Mouse (Mus musculus) midbrain, postnatal 0 days (tissue): ENCODE measurements around the gene Acer2. TPM values are rescaled to one million over a fixed set of nuclear protein-coding genes. Genes with fewer than 3 reads are reported as not detected.
A peak's percentile ranks its signal among the peaks of the same experiment; 100 is the strongest.

Experiments
- ATAC-seq: fragments of 200-750 bp; cut with Nextera tagmentation; 2 replicates; pipeline ENCODE4 v1.8.0; 2017; ENCODE audit warnings: moderate number of reproducible peaks, mild to moderate bottlenecking, moderate TSS enrichment, moderate library complexity; ENCODE audit not compliant: low FRiP score
- DNase-seq: peaks from one replicate; pipeline ENCODE4 v3.0.0-alpha.2; 2015; ENCODE audit warnings: low spot score
- H3K27ac ChIP-seq: fragments of 300-500 bp; sonication (generic); 2 replicates; pipeline ENCODE4 v1.5.1; 2014; ENCODE audit warnings: low read depth, mild to moderate bottlenecking, low read length, mixed read lengths
- H3K27me3 ChIP-seq: fragments of 300-500 bp; sonication (generic); 2 replicates; pipeline ENCODE4 v1.6.1; 2014; ENCODE audit warnings: low read length, control low read depth, mixed read lengths; ENCODE audit not compliant: insufficient read depth
- H3K36me3 ChIP-seq: fragments of 300-500 bp; sonication (generic); 2 replicates; pipeline ENCODE4 v1.6.1; 2014; ENCODE audit warnings: low read length, control low read depth, mixed read lengths; ENCODE audit not compliant: insufficient read depth
- H3K4me1 ChIP-seq: fragments of 300-500 bp; sonication (generic); 2 replicates; pipeline ENCODE4 v1.6.1; 2014; ENCODE audit warnings: mild to moderate bottlenecking, control low read depth, antibody characterized with exemption, low read length, mixed read lengths; ENCODE audit not compliant: insufficient read depth
- H3K4me2 ChIP-seq: fragments of 300-500 bp; sonication (generic); 2 replicates; pipeline ENCODE4 v1.6.1; 2014; ENCODE audit warnings: low read depth, mild to moderate bottlenecking, low read length, mixed read lengths; ENCODE audit not compliant: poor library complexity, severe bottlenecking
- H3K4me3 ChIP-seq: fragments of 300-500 bp; sonication (generic); 2 replicates; pipeline ENCODE4 v1.5.1; 2014; ENCODE audit warnings: low read depth, mild to moderate bottlenecking, low read length, moderate library complexity
- H3K9ac ChIP-seq: fragments of 300-500 bp; sonication (generic); replicated peaks from 2 replicates; pipeline ENCODE4 v1.6.1; 2014; ENCODE audit warnings: mild to moderate bottlenecking, low read length, moderate library complexity, mixed read lengths; ENCODE audit not compliant: poor library complexity, severe bottlenecking
- H3K9me3 ChIP-seq: fragments of 300-500 bp; sonication (generic); 2 replicates; pipeline ENCODE4 v1.6.1; 2016; ENCODE audit warnings: low read length, control low read depth
- CTCF ChIP-seq: IDR thresholded peaks from 2 replicates; pipeline ENCODE4 v1.5.1; 2016; ENCODE audit warnings: antibody characterized with exemption, mild to moderate bottlenecking
- WGBS: fragments of 180-500 bp; shearing (Covaris S2); extraction: QIAGEN DNeasy Blood & Tissue Kit; methylation state at CpG from one replicate; pipeline ENCODE4 v1.1.7; 2014; 5-methylcytosine and 5-hydroxymethylcytosine counted together
- polyA plus RNA-seq: library from polyadenylated mRNA; unstranded; fragments of >200 nt; fragmentation: Nextera tagmentation; extraction: Ambion mirVana; gene quantifications from 2 replicates; pipeline ENCODE4 v1.2.1, GENCODE M21; 2015
- total RNA-seq: library from RNA; depleted of rRNA; stranded (reverse); fragments of >200 nt; gene quantifications from 2 replicates; pipeline ENCODE4 v1.2.3, GENCODE M21; 2014

Acer2 gene
- total and polyA plus RNA-seq, 2 experiments from 2014 or later, result 10.2 to 14.0 TPM

DNA sequence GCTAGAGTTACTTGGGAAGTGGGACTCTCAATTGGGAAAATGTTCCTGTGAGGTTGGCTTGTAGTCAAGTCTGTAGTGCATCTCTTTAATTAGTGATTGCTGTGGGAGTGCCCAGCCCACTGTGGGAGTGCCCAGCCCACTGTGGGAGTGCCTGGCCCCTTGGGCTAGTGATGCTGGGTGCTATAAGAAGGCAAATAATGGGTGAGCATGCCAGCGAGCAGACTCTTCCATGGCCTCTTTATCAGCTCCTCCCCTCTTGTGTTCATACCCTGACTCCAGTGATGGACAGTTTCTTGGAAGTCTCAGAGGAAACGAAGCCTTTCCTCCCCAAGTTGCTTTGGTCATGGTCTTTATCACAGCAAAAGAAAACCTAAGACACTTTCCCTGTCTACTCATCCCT, 8.2 kb downstream of the Acer2 start:
- H3K36me3 ChIP-seq, result no peaks in the 10 kb centered on the region
- H3K27ac ChIP-seq, result no peak overlapping the region
- no peak for DNase-seq
- ATAC-seq, result no peak
- H3K4me1 ChIP-seq, result no peaks in the 10 kb centered on the region
- TF ChIP-seq CTCF, result no peak
- WGBS, result 44% methylated on average over 2 of the region's 2 CpGs
- H3K27me3 ChIP-seq, result no peaks in the 10 kb centered on the region
- no peak overlapping the region for H3K9ac ChIP-seq
- no peaks in the 10 kb centered on the region for H3K9me3 ChIP-seq
- H3K4me3 ChIP-seq, result no peak overlapping the region
- no peak overlapping the region for H3K4me2 ChIP-seq

DNA sequence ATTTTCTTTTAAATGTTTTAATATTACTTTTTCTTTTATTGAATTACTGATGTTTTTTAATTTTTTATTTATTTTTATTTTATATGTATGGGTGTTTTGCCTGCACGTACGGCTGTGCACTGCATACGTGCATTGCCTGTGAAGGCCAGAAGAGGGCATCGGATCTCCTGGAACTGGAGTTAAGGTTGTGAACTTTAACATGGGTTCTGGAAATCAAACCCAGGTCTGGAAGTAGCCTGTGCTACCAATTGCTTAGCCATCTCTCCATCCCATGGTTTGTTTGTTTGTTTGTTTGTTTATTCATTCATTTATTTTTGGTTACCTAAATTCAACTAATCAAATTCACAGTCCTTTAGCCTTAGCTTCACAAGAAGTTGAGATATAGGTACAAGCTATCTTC, 10.7 kb downstream of the Acer2 start:
- Histone ChIP-seq H3K27me3 (no peaks in the 10 kb centered on the region), H3K27ac (no peak overlapping the region), H3K9ac (no peak overlapping the region), H3K9me3 (no peaks in the 10 kb centered on the region), H3K4me1 (no peaks in the 10 kb centered on the region), H3K36me3 (no peaks in the 10 kb centered on the region), H3K4me2 (no peak overlapping the region), H3K4me3 (no peak overlapping the region)
- WGBS, result 44% methylated on average over 4 of the region's 4 CpGs
- ATAC-seq (no peak), DNase-seq (no peak)
- peak; percentile 56 for TF ChIP-seq CTCF

DNA sequence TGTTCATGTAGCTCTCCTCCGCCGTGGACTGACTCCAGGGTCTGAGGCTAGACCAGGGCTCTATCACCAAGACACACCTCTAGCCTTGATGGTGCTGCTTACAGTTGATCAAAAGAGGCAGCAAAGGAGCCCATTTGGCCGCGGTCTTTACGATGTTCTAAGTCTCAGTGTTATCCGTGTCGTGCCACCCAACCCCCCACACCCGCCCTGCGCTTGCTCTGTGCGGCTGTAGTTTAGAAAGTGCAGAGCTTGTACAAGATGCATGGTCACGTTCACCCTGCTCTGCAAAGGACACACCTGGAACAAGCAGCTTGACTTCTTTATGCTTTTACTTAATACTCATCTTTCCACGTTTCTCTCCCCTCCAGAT, 11.6 kb downstream of the Acer2 start:
- 69% methylated on average over 12 of the region's 12 CpGs for WGBS
- no peak for DNase-seq
- Histone ChIP-seq H3K9ac (no peak overlapping the region; the same call in 1 of the 2 replicates), H3K27ac (no peak overlapping the region), H3K36me3 (no peaks in the 10 kb centered on the region), H3K9me3 (no peaks in the 10 kb centered on the region), H3K4me3 (peak overlapping the region; percentile 3; the same call in 1 of the 2 replicates), H3K4me2 (peak overlapping the region; percentile 33), H3K4me1 (no peaks in the 10 kb centered on the region), H3K27me3 (no peaks in the 10 kb centered on the region)
- TF ChIP-seq CTCF, result no peak
- no peak for ATAC-seq

DNA sequence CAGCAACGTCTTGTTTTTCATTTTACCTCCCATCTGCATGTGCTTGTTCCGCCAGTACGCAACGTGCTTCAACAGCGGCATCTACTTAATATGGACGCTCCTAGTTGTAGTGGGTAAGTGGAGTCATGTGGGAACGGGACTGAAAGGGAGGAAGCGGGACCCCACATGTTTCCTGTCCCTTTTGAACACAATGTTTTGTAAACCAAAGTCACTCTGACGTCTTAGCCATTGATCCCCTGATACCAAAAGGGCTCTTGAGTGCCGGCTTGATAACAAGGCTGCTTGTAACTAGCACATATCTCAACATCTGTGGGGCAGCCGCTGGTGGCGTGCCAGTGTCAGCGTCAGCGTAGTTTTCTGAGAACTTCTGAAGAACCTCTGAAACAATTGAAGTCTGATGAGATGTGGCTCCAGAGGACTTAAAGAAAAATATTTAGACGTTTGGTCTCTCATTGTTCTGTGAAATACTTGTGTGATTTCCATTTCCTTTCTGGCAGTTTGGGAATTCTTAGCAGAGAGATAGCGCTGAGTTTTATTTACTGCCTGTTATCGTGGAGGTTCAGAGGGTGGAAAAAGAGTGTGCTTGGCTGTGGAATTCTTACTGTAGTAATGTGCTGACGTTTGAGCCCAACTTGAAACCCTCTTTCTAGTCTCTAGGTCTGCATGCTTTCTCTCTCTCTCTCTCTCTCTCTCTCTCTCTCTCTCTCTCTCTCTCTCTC, 12.1 kb downstream of the Acer2 start:
- Histone ChIP-seq H3K9me3 (no peaks in the 10 kb centered on the region), H3K4me2 (peak overlapping the region; percentile 33), H3K4me1 (no peaks in the 10 kb centered on the region), H3K9ac (no peak overlapping the region; the same call in 1 of the 2 replicates), H3K36me3 (no peaks in the 10 kb centered on the region), H3K27ac (no peak overlapping the region), H3K27me3 (no peaks in the 10 kb centered on the region), H3K4me3 (peak overlapping the region; percentile 3; the same call in 1 of the 2 replicates)
- DNase-seq, result peak; percentile 9
- 47% methylated on average over 18 of the region's 18 CpGs for WGBS
- no peak for TF ChIP-seq CTCF
- ATAC-seq, result no peak

DNA sequence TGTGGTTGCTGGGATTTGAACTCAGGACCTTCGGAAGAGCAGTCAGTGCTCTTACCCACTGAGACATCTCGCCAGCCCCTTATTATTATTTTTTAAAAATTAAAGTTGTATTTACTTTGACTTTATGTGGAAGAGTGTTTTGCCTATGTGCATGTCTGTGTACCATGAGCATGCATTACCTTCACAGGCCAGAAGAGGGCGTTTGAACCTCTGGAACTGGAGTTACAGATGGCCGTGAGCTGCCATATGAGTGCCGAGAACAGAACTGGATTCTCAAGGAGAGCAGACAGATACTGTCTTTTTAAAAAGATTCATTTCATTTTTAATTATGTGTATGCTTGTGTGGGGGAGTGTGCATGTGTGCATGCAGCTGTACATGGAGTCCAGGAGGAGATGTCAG, 13.7 kb downstream of the Acer2 start:
- no peak overlapping the region for H3K4me2 ChIP-seq
- no peaks in the 10 kb centered on the region for H3K27me3 ChIP-seq
- no peaks in the 10 kb centered on the region for H3K9me3 ChIP-seq
- H3K36me3 ChIP-seq, result no peaks in the 10 kb centered on the region
- DNase-seq, result no peak
- H3K4me3 ChIP-seq, result no peak overlapping the region
- TF ChIP-seq CTCF, result peak; percentile 39
- no peaks in the 10 kb centered on the region for H3K4me1 ChIP-seq
- H3K27ac ChIP-seq, result no peak overlapping the region
- ATAC-seq, result no peak
- WGBS, result 71% methylated on average over 5 of the region's 5 CpGs
- H3K9ac ChIP-seq, result no peak overlapping the region

DNA sequence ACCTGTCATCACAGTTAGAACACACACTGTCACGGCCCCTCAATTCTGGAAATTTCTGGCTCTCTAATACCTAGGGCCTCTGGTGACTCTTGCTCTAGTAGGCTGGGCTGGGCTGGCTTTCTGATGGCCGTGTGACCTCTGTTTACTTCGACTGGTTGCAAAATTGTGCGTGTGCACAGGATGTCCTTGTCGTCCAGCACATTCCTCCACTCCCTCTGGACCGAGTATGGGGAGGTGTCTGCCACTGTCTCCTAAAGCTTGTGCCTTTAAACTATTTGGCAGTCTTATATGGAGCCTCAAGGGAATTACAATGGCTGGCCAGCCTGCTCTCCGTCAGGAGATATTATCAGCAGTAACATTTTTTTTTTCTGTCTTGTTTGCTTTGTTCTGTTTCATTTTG, 23.2 kb downstream of the Acer2 start:
- no peak for ATAC-seq
- H3K9me3 ChIP-seq, result no peaks in the 10 kb centered on the region
- H3K4me1 ChIP-seq, result no peaks in the 10 kb centered on the region
- H3K27me3 ChIP-seq, result no peaks in the 10 kb centered on the region
- no peak overlapping the region for H3K4me3 ChIP-seq
- DNase-seq, result no peak
- no peak overlapping the region for H3K4me2 ChIP-seq
- 73% methylated on average over 7 of the region's 7 CpGs for WGBS
- H3K9ac ChIP-seq, result no peak overlapping the region
- no peak overlapping the region for H3K27ac ChIP-seq
- no peaks in the 10 kb centered on the region for H3K36me3 ChIP-seq
- no peak for TF ChIP-seq CTCF
